Mouse (Mus musculus) kidney, postnatal 25 days (tissue): ENCODE results near the gene Gpatch3.

Experiments used
- DNase-seq, 2 experiments: peaks; one replicate each; pipeline ENCODE4 v3.0.0; 2021; ENCODE audit warnings: mixed read lengths in 2 of 2

The Gpatch3 gene

GRCm38 (mm10) chr4:133620668-133621067 is 46.1 kb downstream of the Gpatch3 start:
- DNase-seq = no peak

- no peak for DNase-seq
These were observed 47.7 kb downstream of the Gpatch3 start for GRCm38 (mm10) chr4:133622161-133622695.

GRCm38 (mm10) chr4:133624830-133625229 is 50.3 kb downstream of the Gpatch3 start:
- no peak for DNase-seq

- DNase-seq = peak; percentile 86 to 92
These were observed 51.1 kb downstream of the Gpatch3 start for GRCm38 (mm10) chr4:133625621-133626071.

DNA sequence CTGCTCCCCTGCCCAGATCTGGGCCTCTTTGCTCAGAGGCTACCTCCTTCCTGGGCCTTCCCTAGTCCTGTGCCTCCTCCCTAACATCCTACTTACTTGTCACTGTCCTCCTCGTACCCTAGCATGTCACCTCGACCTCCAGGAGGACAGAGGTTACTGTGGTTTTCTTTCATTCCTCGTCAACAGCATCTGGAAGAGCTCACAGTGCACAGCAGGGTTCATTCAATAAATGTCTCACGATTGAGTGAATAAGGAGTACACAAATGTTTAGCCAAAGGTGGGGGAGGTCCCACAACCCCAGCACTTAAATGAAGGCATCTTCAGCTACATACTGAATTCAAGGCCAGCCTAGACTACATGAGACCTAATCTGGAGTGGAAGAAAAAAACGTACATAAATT is 51.7 kb downstream of the Gpatch3 start:
- no peak for DNase-seq

- DNase-seq = no peak
These were observed 52.1 kb downstream of the Gpatch3 start for GRCm38 (mm10) chr4:133626621-133627020.

GRCm38 (mm10) chr4:133627039-133627438 is 52.5 kb downstream of the Gpatch3 start:
- no peak for DNase-seq

- no peak for DNase-seq
These were observed 54.0 kb downstream of the Gpatch3 start for GRCm38 (mm10) chr4:133628517-133628916.

DNA sequence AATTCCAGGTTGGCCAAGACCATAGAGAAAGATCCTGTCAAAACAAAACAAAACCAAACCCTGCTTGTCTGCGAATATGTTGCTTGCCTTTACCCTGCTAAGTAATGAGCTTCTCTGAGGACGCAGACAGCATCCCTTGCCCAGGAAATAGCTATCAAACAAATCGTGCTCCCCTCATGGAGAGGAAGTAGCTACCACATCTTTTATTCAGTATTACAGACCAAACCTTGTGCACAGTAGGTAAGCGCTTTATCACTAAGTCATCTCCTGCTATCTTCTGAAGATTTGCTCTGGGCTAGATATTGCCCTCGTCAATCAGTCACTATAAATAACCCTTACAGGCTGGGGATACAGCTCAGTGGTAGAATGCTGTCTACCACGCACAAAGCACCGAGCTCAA is 54.6 kb downstream of the Gpatch3 start:
- DNase-seq = no peak

GRCm38 (mm10) chr4:133630326-133630920 is 55.9 kb downstream of the Gpatch3 start:
- peak in 1 of 2 experiments; percentile 33 for DNase-seq

DNA sequence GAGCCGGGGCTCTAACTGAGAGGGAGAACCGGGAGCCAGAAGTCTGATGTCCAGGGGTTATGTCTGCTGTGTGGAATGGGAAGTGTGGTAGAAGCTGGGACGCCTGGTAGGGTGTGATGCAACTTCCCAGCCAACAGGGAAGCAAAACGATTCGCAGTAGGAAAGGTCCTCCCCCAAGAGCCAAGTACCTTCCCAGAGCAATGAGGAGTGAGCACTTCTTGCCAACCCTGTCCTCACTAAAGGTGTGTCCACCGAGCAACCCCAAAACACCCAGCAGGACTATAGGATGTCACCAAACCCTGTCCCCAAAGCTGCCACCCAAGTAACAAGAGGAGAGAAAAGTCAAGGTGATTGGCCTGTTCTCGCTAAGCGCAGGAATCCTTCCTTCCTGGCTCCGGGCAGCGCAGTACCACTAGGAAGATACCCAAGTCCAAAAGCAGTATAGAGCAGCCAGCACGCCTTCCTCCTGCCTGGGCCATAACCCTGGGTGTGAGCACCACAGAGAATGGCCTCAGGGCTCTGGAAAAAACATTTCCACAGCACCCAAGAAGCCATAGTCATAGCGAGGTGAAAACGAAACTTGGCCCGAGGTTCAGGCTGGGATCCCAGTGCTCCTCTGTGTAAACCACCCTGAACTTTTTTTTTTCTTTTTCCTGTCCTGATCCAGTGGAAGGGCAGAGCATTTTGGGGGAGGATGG is 56.7 kb downstream of the Gpatch3 start:
- DNase-seq = peak in 1 of 2 experiments; percentile 59

DNA sequence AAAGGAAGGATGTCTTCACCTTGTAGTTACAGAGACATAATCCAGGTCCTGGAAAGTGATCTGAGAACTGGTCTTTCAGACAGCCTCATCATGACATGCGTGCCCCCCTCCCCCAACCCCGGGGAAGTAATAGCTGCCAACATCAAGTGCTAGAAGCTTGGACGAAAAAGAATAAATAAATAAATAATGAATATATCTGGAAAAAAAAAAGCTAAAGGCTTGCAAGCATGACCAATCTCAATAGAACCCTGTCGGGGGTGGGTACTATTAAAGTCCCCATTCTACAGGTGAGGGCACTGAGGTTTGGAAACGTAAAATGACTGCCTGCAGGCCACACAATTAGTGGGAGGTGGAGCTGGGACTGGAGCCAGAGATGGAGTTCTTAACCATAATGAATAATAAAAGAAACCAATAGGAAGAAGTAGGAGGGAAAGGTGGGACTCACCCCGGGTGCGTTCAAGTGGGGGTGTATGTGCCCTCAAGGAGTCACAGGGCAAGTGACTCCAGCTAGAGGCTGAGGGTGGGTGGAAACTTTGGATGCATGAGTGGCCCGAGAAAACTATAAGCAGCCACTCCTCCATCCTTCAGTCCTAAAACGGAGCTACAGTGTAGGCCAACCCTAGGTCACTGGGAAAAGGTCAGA is 57.3 kb downstream of the Gpatch3 start:
- DNase-seq = peak; percentile 61 to 65

DNA sequence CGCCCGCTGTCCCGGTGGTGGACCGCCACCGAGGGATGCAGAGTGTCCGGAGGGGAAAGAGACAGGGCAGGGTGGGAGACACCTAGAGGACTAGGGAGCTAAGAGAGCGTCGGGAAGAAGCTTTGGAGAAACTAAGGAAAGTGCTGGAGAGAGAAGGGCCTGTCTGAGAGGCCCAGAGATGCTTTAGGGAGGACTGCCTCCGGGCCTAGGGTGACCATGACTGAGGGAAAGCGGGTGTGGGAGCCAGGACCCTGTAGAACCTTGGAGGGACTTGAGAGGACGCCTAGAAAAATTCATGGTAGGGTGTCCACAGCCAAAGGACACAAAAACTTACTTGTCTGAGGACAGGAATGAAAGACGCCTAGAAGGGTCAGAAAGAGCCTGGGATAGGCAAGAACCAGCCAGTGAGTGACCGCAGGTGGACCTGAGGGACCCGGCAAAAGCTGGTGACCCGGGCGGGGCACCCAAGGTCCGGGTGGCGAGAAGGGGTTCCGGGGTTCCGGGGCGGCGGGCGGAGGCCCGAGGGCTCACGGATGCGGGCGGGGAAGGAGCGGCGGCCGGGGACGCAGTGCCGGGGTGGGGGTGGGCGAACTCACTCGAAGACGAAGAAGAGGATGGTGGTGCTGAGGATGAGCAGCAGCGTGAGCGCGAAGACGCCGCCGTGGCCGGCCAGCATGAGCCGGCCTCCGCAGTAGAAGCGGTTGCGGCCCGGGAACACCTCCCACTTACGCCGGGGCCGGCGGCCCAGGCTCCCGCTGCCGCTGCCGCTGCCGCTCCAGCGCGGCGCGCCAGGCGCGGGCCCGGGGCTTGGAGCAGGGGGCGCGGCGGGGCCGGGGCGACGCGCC is 58.2 kb downstream of the Gpatch3 start:
- DNase-seq = peak; percentile 31 to 69

- peak; percentile 86 to 92 for DNase-seq
These were observed 58.9 kb downstream of the Gpatch3 start for GRCm38 (mm10) chr4:133633332-133634042.
